9 mouse cellular contexts compared by ENCODE assay signal in the genomic region with DNA sequence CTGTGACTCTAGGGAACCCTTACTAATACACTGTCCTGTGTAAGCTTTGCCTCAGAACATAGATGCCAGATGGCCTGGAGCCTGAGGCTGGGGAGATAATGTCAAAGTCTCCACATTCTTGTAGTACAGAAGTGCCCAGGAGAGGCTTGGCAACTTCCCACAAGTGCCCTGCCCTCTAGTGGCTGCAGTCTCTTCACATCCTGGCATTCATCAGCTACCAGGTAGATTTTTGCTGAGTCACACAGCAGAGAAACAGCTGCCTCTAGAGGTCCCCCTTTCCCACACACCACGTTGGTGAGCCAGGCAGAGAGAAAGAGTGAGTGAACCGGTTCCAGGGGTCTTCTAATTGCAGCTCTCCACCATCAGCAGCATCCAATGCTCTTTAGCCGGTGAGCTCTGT. TPM values are rescaled to one million over a fixed set of nuclear protein-coding genes. Genes with fewer than 3 reads are reported as not detected.
A peak's percentile ranks its signal among the peaks of the same experiment; 100 is the strongest.
DNase-seq lines count a peak whose midpoint lies in the region; ATAC-seq and TF ChIP-seq lines count a peak whose summit lies in the region.
"Had no signal": no experiment of that assay in that cellular context is flagged by ENCODE, and none has a peak within 500 bp of the region (broad histone marks: within the 10 kb centered on the region; RNA-seq: fewer than 3 reads in every experiment).

No protein-coding gene starts in this region.

- peak; percentile 73 for TF ChIP-seq CTCF in heart, adult 2 months (IDR thresholded peaks at IDR 0.05)

- DNase-seq in heart, adult 2 months: peak; percentile 64 to 71
- DNase-seq in T-cell, adult 2 months (ENCODE audit: low spot score): peak; percentile 41
- DNase-seq in cerebellum, postnatal 36 days: peak; percentile 25 to 31
- DNase-seq in layer of hippocampus, adult 9-10 months (ENCODE audit: low spot score): peak; percentile 49
- peak; percentile 77 for DNase-seq in lung, postnatal 25 days (ENCODE audit: low spot score)
- DNase-seq in spleen, postnatal 4 days (ENCODE audit: low spot score in 2 of 2): peak; percentile 61 to 74

- no peaks in the 10 kb centered on the region for H3K79me2 ChIP-seq in heart, adult 2 months (replicated peaks; ENCODE audit: control insufficient read depth, insufficient read depth, low read length)

- H3K4me2 ChIP-seq in heart, embryonic 11.5 days: no peak overlapping the region
- H3K4me2 ChIP-seq: neural tube, embryonic 12.5 days had no signal

- H3K36me3 ChIP-seq in heart, adult 2 months (ENCODE audit: control insufficient read depth, insufficient read depth, low read length): no peaks in the 10 kb centered on the region
- H3K36me3 ChIP-seq in heart, embryonic 11.5 days (ENCODE audit: control insufficient read depth, insufficient read depth, low read length): no peaks in the 10 kb centered on the region
- H3K36me3 ChIP-seq: neural tube, embryonic 12.5 days had no signal

- no peak overlapping the region for H3K9ac ChIP-seq in heart, adult 2 months (ENCODE audit: low read depth, low read length)
- H3K9ac ChIP-seq in heart, embryonic 11.5 days (ENCODE audit: low read depth, low read length): no peak overlapping the region
- H3K9ac ChIP-seq: neural tube, embryonic 12.5 days had no signal

- intact Hi-C loops in heart, adult 2 months (cut with DNase I): no loop called here

- no peaks in the 10 kb centered on the region for H3K9me3 ChIP-seq in heart, embryonic 11.5 days (replicated peaks; ENCODE audit: control insufficient read depth, low read length)
- H3K9me3 ChIP-seq: neural tube, embryonic 12.5 days had no signal

- WGBS in heart, adult 2 months: 33% methylated on average over 3 of the region's 3 CpGs
- 9% methylated on average over 3 of the region's 3 CpGs for WGBS in heart, embryonic 11.5 days (ENCODE audit: insufficient replicate concordance)

- no peak overlapping the region for H3K4me3 ChIP-seq in heart, adult 2 months
- no peak overlapping the region for H3K4me3 ChIP-seq in heart, embryonic 11.5 days (ENCODE audit: low read depth, low read length)
- H3K4me3 ChIP-seq: neural tube, embryonic 12.5 days had no signal

- TF ChIP-seq EP300 in heart, adult 2 months (IDR thresholded peaks at IDR 0.05; ENCODE audit: insufficient read depth, low read depth, low read length): 0 out of 2 replicates have a peak, but pooled peaks have one; percentile 21

- H3K27me3 ChIP-seq in heart, adult 2 months (ENCODE audit: control insufficient read depth, insufficient read depth, low read length): no peaks in the 10 kb centered on the region
- no peaks in the 10 kb centered on the region for H3K27me3 ChIP-seq in heart, embryonic 11.5 days (ENCODE audit: control insufficient read depth, insufficient read depth, low read length)
- H3K27me3 ChIP-seq: neural tube, embryonic 12.5 days had no signal

- no peaks in the 10 kb centered on the region; the same call in 1 of the 2 replicates for H3K4me1 ChIP-seq in heart, adult 2 months (ENCODE audit: control insufficient read depth, insufficient read depth, low read length)
- no peaks in the 10 kb centered on the region for H3K4me1 ChIP-seq in heart, embryonic 11.5 days (ENCODE audit: control insufficient read depth, insufficient read depth, low read length)
- H3K4me1 ChIP-seq: neural tube, embryonic 12.5 days had no signal

- H3K27ac ChIP-seq in heart, adult 2 months: no peak overlapping the region
- no peak overlapping the region for H3K27ac ChIP-seq in heart, embryonic 11.5 days (ENCODE audit: low read depth, low read length)
- H3K27ac ChIP-seq: neural tube, embryonic 12.5 days had no signal

- no peak for TF ChIP-seq POLR2A in heart, adult 2 months (IDR thresholded peaks at IDR 0.05; ENCODE audit: insufficient read depth, low read depth, low read length)

- ATAC-seq in heart, embryonic 11.5 days (replicated peaks; ENCODE audit: insufficient number of reproducible peaks, low FRiP score, low TSS enrichment): no peak
- ATAC-seq in granulocyte monocyte progenitor cell, adult 5-6 weeks (replicated peaks; ENCODE audit: poor library complexity, severe bottlenecking): peak; percentile 83

RNA-seq across cellular contexts. Expression of gene Ccl8, which starts 59.8 kb away (rescaled TPM):
- total RNA-seq in heart, adult 2 months (2021): 1 to 10 TPM in 1 of 2 experiments, under 1 TPM in 1; 0.82 to 1.3 TPM
- 1.6 and 1.9 TPM in 2 replicates for polyA plus RNA-seq in heart, adult 2 months (2012; rRNA removed)
- polyA plus RNA-seq in heart, embryonic 11.5 days (2014; fragmentation: Nextera tagmentation; extraction: Ambion mirVana): not detected in 2 replicates
- total RNA-seq in granulocyte monocyte progenitor cell, adult 5-6 weeks (2014; fragmentation: Nextera tagmentation): not detected in 2 replicates
- total RNA-seq in granulocyte monocyte progenitor cell, adult 5-6 weeks (2017): not detected in 2 replicates
- polyA plus RNA-seq: neural tube, embryonic 12.5 days had no signal
